Mouse (Mus musculus) ES-Bruce4 (cell line): ENCODE results near the gene Zic2.

Experiments
- CTCF ChIP-seq: IDR thresholded peaks from one replicate; pipeline ENCODE4 v1.8.1; 2011; ENCODE audit warnings: low read depth, low read length
- EP300 ChIP-seq: IDR thresholded peaks from 2 replicates; pipeline ENCODE4 v1.6.1; 2011; ENCODE audit warnings: low read depth, low read length; ENCODE audit not compliant: insufficient read depth
- POLR2A ChIP-seq: IDR thresholded peaks from one replicate; pipeline ENCODE4 v1.8.1; 2011; ENCODE audit warnings: low read length; ENCODE audit not compliant: insufficient read depth

GRCm38 (mm10) chr14:122434039-122434438 lies 41.2 kb upstream of the Zic2 start:
- TF ChIP-seq EP300, result 0 out of 2 replicates have a peak, but pooled peaks have one; percentile 4
- no peak for TF ChIP-seq POLR2A
- no peak for TF ChIP-seq CTCF
